Mouse (Mus musculus) liver, adult 2 months (tissue): Measurements from ENCODE around the gene Gad2. TPM values are rescaled to one million over a fixed set of nuclear protein-coding genes. Genes with fewer than 3 reads are reported as not detected.

ENCODE experiments used
- DNase-seq: peaks from one replicate; pipeline ENCODE4 v3.0.0-alpha.2; 2011; ENCODE audit warnings: low read depth, low spot score; ENCODE audit errors: extremely low read depth
- H3K27ac ChIP-seq: fragments of 200-500 bp; replicated peaks from 2 replicates; pipeline ENCODE4 v1.5.1; 2012; ENCODE audit warnings: low read depth, mild to moderate bottlenecking, control low read depth, inconsistent platforms, low read length; ENCODE audit not compliant: insufficient read depth
- H3K27me3 ChIP-seq: fragments of 200-500 bp; 2 replicates; pipeline ENCODE4 v1.6.1; 2012; ENCODE audit warnings: mild to moderate bottlenecking, moderate library complexity, low read length, inconsistent platforms; ENCODE audit not compliant: control insufficient read depth, insufficient read depth
- H3K36me3 ChIP-seq: fragments of 200-500 bp; 2 replicates; pipeline ENCODE4 v1.6.1; 2012; ENCODE audit warnings: low read length, inconsistent platforms; ENCODE audit not compliant: control insufficient read depth, insufficient read depth
- H3K4me1 ChIP-seq: fragments of 200-500 bp; 2 replicates; pipeline ENCODE4 v1.6.1; 2011; ENCODE audit warnings: low read length; ENCODE audit not compliant: control insufficient read depth, insufficient read depth
- H3K4me3 ChIP-seq: fragments of 200-500 bp; 2 replicates; pipeline ENCODE4 v1.5.1; 2011; ENCODE audit warnings: low read depth, mild to moderate bottlenecking, control low read depth, low read length, moderate library complexity; ENCODE audit not compliant: insufficient read depth
- H3K79me2 ChIP-seq: fragments of 200-500 bp; 2 replicates; pipeline ENCODE4 v1.6.1; 2012; ENCODE audit warnings: inconsistent platforms, mild to moderate bottlenecking, low read length, moderate library complexity; ENCODE audit not compliant: control insufficient read depth, insufficient read depth
- H3K9ac ChIP-seq: fragments of 200-500 bp; 2 replicates; pipeline ENCODE4 v1.6.1; 2012; ENCODE audit warnings: low read depth, mild to moderate bottlenecking, control low read depth, inconsistent platforms, low read length
- CTCF ChIP-seq: fragments of 200-500 bp; IDR thresholded peaks from 2 replicates; pipeline ENCODE4 v1.5.1; 2011; ENCODE audit warnings: low read depth, low read length, control low read depth
- POLR2A ChIP-seq: fragments of 200-500 bp; IDR thresholded peaks from 2 replicates; pipeline ENCODE4 v1.6.1; 2011; ENCODE audit warnings: low read length, control low read depth; ENCODE audit not compliant: insufficient read depth; ENCODE audit errors: extremely low read depth
- WGBS: fragments of 180-500 bp; shearing (Covaris S2); methylation state at CpG from one replicate; pipeline ENCODE4 v1.1.7; 2018; 5-methylcytosine and 5-hydroxymethylcytosine counted together
- polyA plus RNA-seq: library from polyadenylated mRNA; depleted of rRNA; stranded (reverse); fragments of >200 nt; gene quantifications from 2 replicates; pipeline ENCODE4 v1.2.3, GENCODE M21; 2012; rRNA removed
- total RNA-seq: library from RNA; depleted of rRNA; stranded (reverse); fragments of >200 nt; gene quantifications from 2 replicates; pipeline ENCODE4 v1.2.3, GENCODE M21; 2014; rRNA removed

The Gad2 gene
- total and polyA plus RNA-seq, 2 experiments = under 0.01 TPM; not detected in 1

- Histone ChIP-seq H3K36me3 (no peaks in the 10 kb centered on the region), H3K9ac (no peak overlapping the region), H3K79me2 (no peaks in the 10 kb centered on the region), H3K27me3 (no peaks in the 10 kb centered on the region), H3K4me1 (0 out of 2 replicates have a peak, but pooled peaks cover 2% of the 10 kb centered on the region), H3K4me3 (no peak overlapping the region), H3K27ac (no peak overlapping the region)
- no peak for TF ChIP-seq CTCF
- TF ChIP-seq POLR2A = no peak
- no peak for DNase-seq
- WGBS = 75% methylated on average over 1 of the region's 1 CpGs
Measured at GRCm38 (mm10) chr2:22740441-22740840, 118.4 kb downstream of the Gad2 start.

DNA sequence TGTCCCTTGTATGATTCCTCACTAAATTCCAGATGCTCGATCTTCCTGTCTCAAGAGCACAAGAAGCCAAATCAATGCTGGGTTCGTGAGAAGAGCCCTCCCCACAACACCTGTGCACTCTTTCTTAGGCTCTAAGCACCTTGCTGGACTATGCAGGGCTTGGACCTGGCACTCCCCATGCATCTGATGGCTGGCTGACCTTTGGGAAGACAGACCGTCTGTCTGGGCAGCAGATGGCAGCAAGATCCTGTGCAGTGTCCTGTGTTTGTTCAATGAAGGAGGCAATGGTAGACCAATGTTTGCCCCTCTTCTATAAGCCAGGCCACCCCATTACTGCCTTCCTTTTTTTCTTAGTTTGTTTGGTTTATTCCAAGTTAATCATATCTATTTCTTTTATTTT, 119.2 kb downstream of the Gad2 start:
- no peaks in the 10 kb centered on the region for H3K36me3 ChIP-seq
- H3K79me2 ChIP-seq = no peaks in the 10 kb centered on the region
- DNase-seq = no peak
- 0 out of 2 replicates have a peak, but pooled peaks cover 2% of the 10 kb centered on the region for H3K4me1 ChIP-seq
- TF ChIP-seq CTCF (peak; percentile 42), POLR2A (no peak)
- H3K27me3 ChIP-seq = no peaks in the 10 kb centered on the region
- no peak overlapping the region for H3K4me3 ChIP-seq
- 62% methylated on average over 3 of the region's 3 CpGs for WGBS
- no peak overlapping the region for H3K27ac ChIP-seq
- H3K9ac ChIP-seq = no peak overlapping the region

Other genes with a start within 250 kb of the Gad2 start
- 0.65 and 0.87 TPM in 2 replicates for gene Apbb1ip, start 151.9 kb downstream of the Gad2 start, total RNA-seq
- 0.44 and 0.64 TPM in 2 replicates for gene Apbb1ip, start 151.9 kb downstream of the Gad2 start, polyA plus RNA-seq